Mouse (Mus musculus) ES-E14 (cell line): ENCODE results near the gene Bcar3. TPM values are rescaled to one million over a fixed set of nuclear protein-coding genes. Genes with fewer than 3 reads are reported as not detected.

Experiments
- DNase-seq: peaks from one replicate; pipeline ENCODE4 v3.0.0-alpha.2; 2013; ENCODE audit warnings: low read depth, low spot score
- H3K27ac ChIP-seq: 2 replicates; pipeline ENCODE4 v1.5.1; 2012; ENCODE audit warnings: low read depth, mild to moderate bottlenecking, low read length, moderate library complexity, mixed read lengths; ENCODE audit not compliant: poor library complexity, insufficient read depth, severe bottlenecking
- H3K36me3 ChIP-seq: 2 replicates; pipeline ENCODE4 v1.6.1; 2012; ENCODE audit warnings: mild to moderate bottlenecking, low read length, moderate library complexity, mixed read lengths; ENCODE audit not compliant: control insufficient read depth, poor library complexity, insufficient read depth, severe bottlenecking
- H3K4me1 ChIP-seq, 2 experiments: fragments of 150-350 bp in 1 of 2; sonication (generic) in 1 of 2; 2 replicates each; pipeline ENCODE4 v1.6.1; 2012; ENCODE audit warnings: low read length in 2 of 2, mild to moderate bottlenecking in 1 of 2, mixed read lengths in 1 of 2; ENCODE audit not compliant: control insufficient read depth in 2 of 2, insufficient read depth in 2 of 2, poor library complexity in 1 of 2
- H3K4me3 ChIP-seq, 2 experiments: fragments of 150-350 bp in 1 of 2; sonication (generic) in 1 of 2; 2 replicates each; pipeline ENCODE4 v1.5.1; 2012; ENCODE audit warnings: low read length in 2 of 2, low read depth in 1 of 2, mild to moderate bottlenecking in 1 of 2, mixed read lengths in 1 of 2; ENCODE audit not compliant: insufficient read depth in 1 of 2, poor library complexity in 1 of 2, severe bottlenecking in 1 of 2
- H3K9ac ChIP-seq: 2 replicates; pipeline ENCODE4 v1.6.1; 2012; ENCODE audit warnings: low read depth, mild to moderate bottlenecking, low read length, mixed read lengths; ENCODE audit not compliant: poor library complexity, insufficient read depth, severe bottlenecking
- H3K9me3 ChIP-seq: fragments of 150-350 bp; sonication (generic); 2 replicates; pipeline ENCODE4 v1.6.1; 2012; ENCODE audit warnings: low read depth, mild to moderate bottlenecking, low read length; ENCODE audit not compliant: control insufficient read depth, insufficient read depth
- CHD2 ChIP-seq: IDR thresholded peaks from 2 replicates; pipeline ENCODE4 v1.6.1; 2014; ENCODE audit warnings: mild to moderate bottlenecking, low read depth, low read length, inconsistent platforms
- HCFC1 ChIP-seq: IDR thresholded peaks from 2 replicates; pipeline ENCODE4 v1.6.1; 2012; ENCODE audit warnings: low read length, inconsistent platforms, borderline replicate concordance; ENCODE audit not compliant: insufficient read depth
- MAFK ChIP-seq: IDR thresholded peaks from 2 replicates; pipeline ENCODE4 v1.6.1; 2014; ENCODE audit warnings: mild to moderate bottlenecking, low read depth, low read length, inconsistent platforms; ENCODE audit not compliant: insufficient read depth
- ZC3H11A ChIP-seq: IDR thresholded peaks from 2 replicates; pipeline ENCODE4 v1.6.1; 2012; ENCODE audit warnings: low read depth, mild to moderate bottlenecking, inconsistent platforms, low read length, borderline replicate concordance
- ZNF384 ChIP-seq: IDR thresholded peaks from 2 replicates; pipeline ENCODE4 v1.6.1; 2012; ENCODE audit warnings: low read depth, low read length, inconsistent platforms
- in situ Hi-C, 2 experiments: fragments of 600-800 bp; cut with MboI; formaldehyde crosslinking; loops; one replicate each; pipeline ENCODE4 v1.15.1; 2025; ENCODE audit warnings: low sequenced_read_pairs in 2 of 2, inconsistent platforms in 1 of 2; ENCODE audit not compliant: unreplicated experiment in 2 of 2
- total RNA-seq: library from RNA; depleted of rRNA; stranded (reverse); fragments of 300-350 nt; gene quantifications from 2 replicates; pipeline ENCODE4 v1.2.3, GENCODE M21; 2012

Bcar3 gene
- total RNA-seq, 1 experiment: 24.5 TPM

GRCm38 (mm10) chr3:122344350-122344749, 50.4 kb downstream of the Bcar3 start:
- no peak for DNase-seq
- in situ Hi-C loops: no loop called here
- H3K27ac ChIP-seq: no peak overlapping the region

GRCm38 (mm10) chr3:122345977-122346472, 52.1 kb downstream of the Bcar3 start:
- Histone ChIP-seq H3K9me3 (no peaks in the 10 kb centered on the region), H3K4me3 (no peak overlapping the region), H3K36me3 (no peaks in the 10 kb centered on the region), H3K9ac (no peak overlapping the region), H3K4me1 (no peaks in the 10 kb centered on the region), H3K27ac (no peak overlapping the region)
- in situ Hi-C loops: no loop called here
- no peak for DNase-seq
- TF ChIP-seq MAFK (no peak), CHD2 (no peak), ZNF384 (no peak), HCFC1 (no peak), ZC3H11A (no peak)

More at GRCm38 (mm10) chr3:122344350-122344749, 50.4 kb downstream of the Bcar3 start:
- Histone ChIP-seq H3K9me3 (no peaks in the 10 kb centered on the region), H3K9ac (no peak overlapping the region), H3K4me1 (no peaks in the 10 kb centered on the region), H3K36me3 (no peaks in the 10 kb centered on the region), H3K4me3 (no peak overlapping the region)
- TF ChIP-seq MAFK (no peak), HCFC1 (no peak), CHD2 (no peak), ZC3H11A (no peak), ZNF384 (no peak)

- no peak for DNase-seq
- Histone ChIP-seq H3K9me3 (no peaks in the 10 kb centered on the region), H3K4me3 (no peak overlapping the region), H3K36me3 (no peaks in the 10 kb centered on the region), H3K4me1 (no peaks in the 10 kb centered on the region), H3K27ac (no peak overlapping the region), H3K9ac (no peak overlapping the region)
- no peak for TF ChIP-seq HCFC1
- TF ChIP-seq ZNF384: no peak
- TF ChIP-seq ZC3H11A: no peak
- TF ChIP-seq MAFK: no peak
- in situ Hi-C loops: no loop called here
Observed at GRCm38 (mm10) chr3:122346600-122346999, 52.7 kb downstream of the Bcar3 start.

GRCm38 (mm10) chr3:122348677-122349076, 54.7 kb downstream of the Bcar3 start:
- no peak overlapping the region for H3K9ac ChIP-seq
- H3K4me1 ChIP-seq: peaks cover 2% of the 10 kb centered on the region in 2 experiments; a peak in 2 of 4 replicates
- no peak overlapping the region for H3K4me3 ChIP-seq
- no peak for DNase-seq
- no peaks in the 10 kb centered on the region for H3K36me3 ChIP-seq
- no peak overlapping the region for H3K27ac ChIP-seq
- no peaks in the 10 kb centered on the region for H3K9me3 ChIP-seq
- in situ Hi-C loops: no loop called here
- TF ChIP-seq HCFC1 (no peak), ZC3H11A (no peak), CHD2 (no peak), ZNF384 (no peak), MAFK (no peak)

GRCm38 (mm10) chr3:122352801-122353200, 58.9 kb downstream of the Bcar3 start:
- in situ Hi-C loops: no loop called here
- no peaks in the 10 kb centered on the region for H3K36me3 ChIP-seq

More at GRCm38 (mm10) chr3:122352801-122353200, 58.9 kb downstream of the Bcar3 start:
- Histone ChIP-seq H3K9me3 (no peaks in the 10 kb centered on the region), H3K27ac (no peak overlapping the region), H3K4me3 (no peak overlapping the region), H3K9ac (no peak overlapping the region), H3K4me1 (peaks cover 2% of the 10 kb centered on the region in 2 experiments; a peak in 2 of 4 replicates)
- no peak for DNase-seq
- TF ChIP-seq MAFK (no peak), CHD2 (no peak), HCFC1 (no peak), ZC3H11A (no peak), ZNF384 (no peak)
